Mouse (Mus musculus) lung, adult 2 months (tissue): ENCODE measurements around the gene Ankrd7. TPM values are rescaled to one million over a fixed set of nuclear protein-coding genes. Genes with fewer than 3 reads are reported as not detected.
A peak's percentile ranks its signal among the peaks of the same experiment; 100 is the strongest.
"Not testable (repeated sequence)": the region's sequence is repeated elsewhere in the genome, so short reads cannot be mapped to it uniquely, and the experiment has no call there.

Experiments used
- DNase-seq: peaks from one replicate; pipeline ENCODE4 v3.0.0; 2022
- H3K4me1 ChIP-seq: fragments of 200-500 bp; 2 replicates; pipeline ENCODE4 v1.6.1; 2011; ENCODE audit warnings: low read length; ENCODE audit not compliant: control insufficient read depth, insufficient read depth
- H3K4me3 ChIP-seq: fragments of 200-500 bp; replicated peaks from 2 replicates; pipeline ENCODE3; 2011; ENCODE audit warnings: low read depth, mild to moderate bottlenecking, control low read depth, low read length; ENCODE audit errors: extremely low read depth
- CTCF ChIP-seq: fragments of 200-500 bp; IDR thresholded peaks from 2 replicates; pipeline ENCODE4 v1.5.1; 2011; ENCODE audit warnings: mild to moderate bottlenecking, low read length, control low read depth; ENCODE audit not compliant: insufficient read depth
- POLR2A ChIP-seq: fragments of 200-500 bp; IDR thresholded peaks from 2 replicates; pipeline ENCODE4 v1.6.1; 2011; ENCODE audit warnings: low read depth, mild to moderate bottlenecking, control low read depth, low read length, borderline replicate concordance; ENCODE audit errors: extremely low read depth
- WGBS: fragments of 180-500 bp; shearing (Covaris S2); methylation state at CpG from one replicate; pipeline ENCODE4 v1.1.7; 2018; 5-methylcytosine and 5-hydroxymethylcytosine counted together
- polyA plus RNA-seq: library from polyadenylated mRNA; depleted of rRNA; stranded (reverse); fragments of >200 nt; gene quantifications from 2 replicates; pipeline ENCODE4 v1.2.3, GENCODE M21; 2012; rRNA removed

Gene Ankrd7
- not detected in 2 replicates for polyA plus RNA-seq

DNA sequence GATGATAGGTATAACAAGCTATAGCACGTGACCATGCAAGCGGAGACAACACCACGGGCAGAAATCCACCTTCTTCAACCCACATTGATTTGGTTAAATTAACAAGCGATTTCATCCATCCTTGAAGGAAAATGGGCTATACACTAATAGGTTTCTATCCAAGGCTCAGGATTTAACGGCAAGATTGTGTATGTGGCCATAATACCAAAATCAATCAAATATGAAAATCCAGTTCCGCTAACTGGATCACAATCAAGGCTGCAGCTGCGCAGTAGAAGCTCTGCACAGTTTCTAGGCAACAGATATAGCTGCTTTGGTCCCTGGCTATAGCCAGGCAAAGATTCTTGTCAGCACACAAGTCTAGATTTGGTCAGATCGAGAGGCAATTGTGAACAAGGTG lies at the start of gene Ankrd7:
TSS of gene Ankrd7 (plus strand) at position 301 of the 400 bp plus-strand sequence.
- WGBS = 90% methylated on average over 8 of the region's 8 CpGs

DNA sequence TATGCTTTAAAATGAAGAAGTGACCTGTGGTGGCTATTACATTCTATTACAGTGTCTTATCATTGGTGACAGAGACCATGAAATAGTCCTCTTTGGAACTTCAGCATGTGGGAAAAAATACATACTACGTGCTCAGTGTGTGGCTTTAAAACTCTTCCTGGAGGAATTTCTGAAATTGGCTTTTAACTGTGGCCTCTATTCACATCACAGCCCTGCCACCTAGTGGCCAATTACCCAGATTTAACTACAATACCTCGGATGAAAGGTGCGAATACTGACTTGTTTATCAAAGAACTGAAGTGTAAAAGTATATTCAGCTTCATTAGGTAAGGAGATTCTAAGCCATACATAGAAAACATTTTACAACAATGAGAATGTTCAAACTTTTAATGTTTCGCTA lies 46.8 kb upstream of the Ankrd7 start:
- H3K4me1 ChIP-seq = no peaks in the 10 kb centered on the region; the same call in 1 of the 2 replicates
- peak; percentile 43 for DNase-seq
- no peak overlapping the region for H3K4me3 ChIP-seq
- 7% methylated on average over 4 of the region's 4 CpGs for WGBS
- 0 out of 2 replicates have a peak, but pooled peaks have one; percentile 17 for TF ChIP-seq CTCF
- TF ChIP-seq POLR2A = no peak

More for the DNA sequence above, at the start of gene Ankrd7:
- DNase-seq = no peak
- TF ChIP-seq POLR2A (no peak), CTCF (no peak)
- no peaks in the 10 kb centered on the region for H3K4me1 ChIP-seq
- no peak within 1 kb of the TSS for H3K4me3 ChIP-seq

- WGBS = 62% methylated on average over 4 of the region's 4 CpGs
- TF ChIP-seq CTCF = no peak
- TF ChIP-seq POLR2A = no peak
- DNase-seq = no peak
- Histone ChIP-seq H3K4me3 (no peak overlapping the region), H3K4me1 (no peaks in the 10 kb centered on the region; the same call in 1 of the 2 replicates)
These were observed 45.9 kb upstream of the Ankrd7 start for GRCm38 (mm10) chr6:18820246-18820645.

- DNase-seq = no peak
- Histone ChIP-seq H3K4me1 (no peaks in the 10 kb centered on the region; the same call in 1 of the 2 replicates), H3K4me3 (no peak overlapping the region)
- 32% methylated on average over 1 of the region's 1 CpGs for WGBS
- TF ChIP-seq CTCF (no peak), POLR2A (no peak)
These were observed 43.3 kb upstream of the Ankrd7 start for GRCm38 (mm10) chr6:18822812-18823211.

- 75% methylated on average over 1 of the region's 1 CpGs for WGBS
- TF ChIP-seq CTCF = no peak
- TF ChIP-seq POLR2A = no peak
- H3K4me1 ChIP-seq = no peaks in the 10 kb centered on the region
- no peak for DNase-seq
- H3K4me3 ChIP-seq = no peak overlapping the region
These were observed 33.2 kb upstream of the Ankrd7 start for GRCm38 (mm10) chr6:18832958-18833357.

DNA sequence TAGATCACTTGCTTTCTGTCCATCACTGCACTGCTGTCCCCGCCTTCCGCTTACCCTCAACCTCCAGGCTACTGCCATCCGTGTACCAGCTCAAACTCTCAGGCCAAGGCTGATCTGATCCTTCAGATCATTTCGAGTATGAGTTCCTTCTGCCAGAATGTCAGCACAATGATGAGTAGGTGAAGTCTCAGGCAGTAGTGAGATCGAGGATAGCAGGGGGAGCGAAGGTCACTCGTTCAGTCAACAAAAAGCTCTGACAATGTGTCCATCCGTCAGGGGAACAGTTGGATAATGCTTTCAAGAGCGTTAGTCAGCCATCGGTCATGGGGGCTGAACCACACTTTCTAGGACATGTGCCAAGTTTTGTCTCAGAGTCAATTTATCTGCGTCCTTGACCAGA lies 21.6 kb upstream of the Ankrd7 start:
- WGBS = 50% methylated on average over 2 of the region's 11 CpGs
- H3K4me3 ChIP-seq, H3K4me1 ChIP-seq, DNase-seq: not testable (repeated sequence)

GRCm38 (mm10) chr6:18845571-18845970 lies 20.5 kb upstream of the Ankrd7 start:
- H3K4me3 ChIP-seq = peak overlapping the region; percentile 36
- H3K4me1 ChIP-seq, DNase-seq: not testable (repeated sequence)
- 2% methylated on average over 5 of the region's 7 CpGs for WGBS

DNA sequence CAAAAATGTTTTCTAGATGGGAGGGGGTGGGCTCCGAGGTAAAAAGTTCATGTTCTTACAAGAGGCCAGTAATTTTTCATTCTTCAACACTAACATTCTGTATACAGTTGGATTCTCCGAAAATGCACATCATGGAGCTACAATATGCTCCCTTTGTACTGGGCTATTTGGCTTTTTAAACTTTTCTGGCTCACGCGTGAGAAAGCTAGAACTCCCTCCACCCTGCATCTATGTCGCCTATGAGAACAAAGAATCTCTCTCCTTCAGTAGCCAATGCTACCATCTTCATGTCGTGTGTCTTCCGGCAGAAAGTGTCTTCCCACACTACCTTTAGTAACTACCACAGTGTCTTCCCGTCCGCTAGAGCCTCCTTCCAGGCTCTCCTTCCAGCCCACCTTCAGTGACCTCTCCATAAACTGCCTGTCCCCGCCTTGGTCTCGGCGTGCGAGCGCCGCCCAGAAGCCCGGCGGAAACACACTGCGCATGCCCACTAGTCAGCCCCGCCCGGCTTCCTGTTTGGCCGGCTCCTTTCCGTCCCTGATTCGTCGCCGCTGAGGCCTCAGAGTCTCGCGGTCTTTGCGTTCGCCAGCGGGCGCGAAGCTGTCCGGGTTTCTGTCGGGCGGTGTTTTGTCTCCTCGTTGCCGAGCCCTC lies 17.9 kb upstream of the Ankrd7 start, which contains the start of gene Lsm8:
TSS of gene Lsm8 (plus strand) at position 529 of the 651 bp plus-strand sequence.
- under 1% methylated on average over 37 of the region's 37 CpGs for WGBS
- Histone ChIP-seq H3K4me1 (peaks cover 2% of the 10 kb centered on the region; the same call in 1 of the 2 replicates), H3K4me3 (peak within 1 kb of the TSS; percentile 82)
- TF ChIP-seq POLR2A (peak; percentile 85; the same call in 1 of the 2 replicates), CTCF (no peak)
- peak; percentile 93 for DNase-seq

DNA sequence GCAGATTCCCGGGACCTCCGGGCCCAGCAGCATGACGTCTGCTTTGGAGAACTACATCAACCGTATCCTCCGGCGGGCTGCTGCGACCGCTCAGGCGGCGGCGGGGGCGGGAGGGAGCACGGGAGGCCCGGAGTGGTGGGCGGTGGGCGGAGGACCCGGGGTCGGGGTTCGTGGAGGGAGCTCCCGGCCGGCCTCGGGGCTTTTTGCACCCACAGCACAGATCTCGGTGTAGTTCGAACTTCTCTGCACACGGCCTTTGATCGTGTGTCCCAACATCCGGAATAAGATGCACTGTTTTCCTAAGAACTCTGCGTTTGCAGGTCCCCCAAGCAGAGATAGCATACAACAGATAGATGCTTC lies 17.4 kb upstream of the Ankrd7 start:
- TF ChIP-seq CTCF = no peak
- TF ChIP-seq POLR2A = no peak
- Histone ChIP-seq H3K4me3 (peak overlapping the region; percentile 82), H3K4me1 (peaks cover 2% of the 10 kb centered on the region; the same call in 1 of the 2 replicates)
- WGBS = under 1% methylated on average over 28 of the region's 28 CpGs
- DNase-seq = no peak

GRCm38 (mm10) chr6:18855323-18855722 lies 10.8 kb upstream of the Ankrd7 start:
- DNase-seq = no peak
- Histone ChIP-seq H3K4me1 (no peaks in the 10 kb centered on the region), H3K4me3 (no peak overlapping the region)
- no peak for TF ChIP-seq POLR2A
- no peak for TF ChIP-seq CTCF

DNA sequence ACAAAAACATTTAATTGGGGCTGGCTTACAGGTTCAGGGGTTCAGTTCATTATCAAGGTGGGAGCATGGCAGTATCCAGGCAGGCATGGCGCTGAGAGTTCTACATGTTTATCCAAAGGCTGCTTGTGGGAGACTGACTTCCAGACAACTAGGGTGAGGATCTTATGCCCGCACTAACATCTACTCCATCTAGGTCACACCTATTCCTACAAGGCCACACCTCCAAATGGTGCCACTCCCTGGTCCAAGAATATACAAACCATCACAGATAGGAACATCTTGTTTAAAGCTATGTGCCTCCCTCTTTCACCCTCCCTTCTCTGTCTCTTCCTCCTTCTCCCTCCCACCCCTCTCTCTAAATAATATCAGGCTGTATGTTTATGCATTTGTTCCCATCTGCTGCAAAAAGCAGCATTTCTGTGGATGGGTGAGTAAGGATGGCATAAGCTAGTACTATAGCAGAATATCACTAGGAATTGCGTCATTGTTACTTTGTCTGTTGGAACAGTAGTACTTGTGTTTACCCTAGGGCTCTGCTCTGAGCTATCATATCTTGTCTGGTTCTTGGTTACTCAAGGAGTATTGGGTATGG lies 9.5 kb upstream of the Ankrd7 start:
- TF ChIP-seq CTCF (no peak), POLR2A (no peak)
- Histone ChIP-seq H3K4me3 (no peak overlapping the region), H3K4me1 (no peaks in the 10 kb centered on the region)
- 93% methylated on average over 3 of the region's 3 CpGs for WGBS
- no peak for DNase-seq
